Mouse (Mus musculus): ENCODE results near the gene Susd4. TPM values are rescaled to one million over a fixed set of nuclear protein-coding genes. Genes with fewer than 3 reads are reported as not detected.

The Susd4 gene
- polyA plus RNA-seq, 1 experiment from 2014 or later, result 13.1 TPM

DNA sequence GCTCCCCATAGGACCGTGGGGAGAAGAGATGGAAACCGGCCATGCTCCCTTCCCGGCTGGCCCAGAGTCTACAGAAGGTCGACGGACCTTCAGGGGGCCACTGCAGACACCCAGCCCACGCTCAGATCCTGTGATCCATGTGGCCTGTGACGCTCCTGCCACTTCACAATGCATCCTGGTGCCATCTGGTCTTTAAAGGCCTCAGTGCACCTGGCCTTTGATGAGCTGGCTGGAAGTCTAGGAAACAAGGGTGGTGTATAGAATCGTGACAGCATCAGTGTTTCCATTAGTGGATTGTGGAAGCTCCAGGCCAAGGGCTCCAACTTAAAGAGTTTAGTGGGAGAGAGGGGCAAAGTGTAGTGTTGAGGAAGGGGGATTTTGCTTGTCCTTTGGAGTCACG, 14.6 kb upstream of the Susd4 start, which contains the start of gene Ccdc185:
TSS of gene Ccdc185 (minus strand) at position 101 of the 400 bp plus-strand sequence.
- 91% methylated on average over 9 of the region's 9 CpGs for WGBS
- Histone ChIP-seq H3K4me2 (ENCODE audit: low read depth, low read length) (no peak within 1 kb of the TSS), H3K36me3 (replicated peaks; ENCODE audit: control insufficient read depth, insufficient read depth, low read depth, low read length) (no peaks in the 10 kb centered on the region), H3K27ac (replicated peaks; ENCODE audit: low read depth, low read length) (no peak within 1 kb of the TSS), H3K4me3 (ENCODE audit: low read depth, low read length) (no peak within 1 kb of the TSS), H3K9me3 (replicated peaks; ENCODE audit: control insufficient read depth, low read length) (no peaks in the 10 kb centered on the region), H3K4me1 (ENCODE audit: control insufficient read depth, insufficient read depth, low read length) (no peaks in the 10 kb centered on the region), H3K9ac (replicated peaks; ENCODE audit: low read length) (no peak within 1 kb of the TSS), H3K27me3 (ENCODE audit: control insufficient read depth, insufficient read depth, low read length) (no peaks in the 10 kb centered on the region)
- no peak for ATAC-seq (replicated peaks; ENCODE audit: insufficient number of reproducible peaks, low FRiP score, low TSS enrichment, low read depth)
- no peak for DNase-seq (ENCODE audit: low spot score)

DNA sequence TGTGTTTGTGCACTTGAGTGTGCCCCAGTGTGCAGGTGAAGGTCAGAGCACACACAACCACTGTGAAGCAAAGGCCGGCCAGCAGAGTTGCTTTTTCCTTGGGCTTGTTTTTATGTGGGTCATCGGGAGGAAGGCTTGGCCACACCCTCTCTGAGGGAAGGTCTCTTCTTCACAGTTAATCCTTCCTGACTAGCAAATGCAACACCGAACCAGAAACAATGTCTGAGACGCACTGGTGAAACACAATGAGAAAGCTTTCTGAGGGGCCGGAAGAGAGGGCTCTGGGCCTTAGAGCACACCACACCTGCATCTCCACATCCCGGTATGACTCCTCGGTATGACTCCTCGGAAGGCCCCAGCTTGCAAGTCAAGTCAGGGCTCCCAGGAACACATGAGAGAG, 12.4 kb upstream of the Susd4 start:
- WGBS, result 74% methylated on average over 8 of the region's 8 CpGs
- Histone ChIP-seq H3K4me2 (ENCODE audit: low read depth, low read length) (no peak overlapping the region), H3K36me3 (replicated peaks; ENCODE audit: control insufficient read depth, insufficient read depth, low read depth, low read length) (no peaks in the 10 kb centered on the region), H3K27ac (replicated peaks; ENCODE audit: low read depth, low read length) (no peak overlapping the region), H3K27me3 (ENCODE audit: control insufficient read depth, insufficient read depth, low read length) (no peaks in the 10 kb centered on the region), H3K9ac (replicated peaks; ENCODE audit: low read length) (no peak overlapping the region), H3K4me1 (ENCODE audit: control insufficient read depth, insufficient read depth, low read length) (no peaks in the 10 kb centered on the region), H3K4me3 (ENCODE audit: low read depth, low read length) (no peak overlapping the region), H3K9me3 (replicated peaks; ENCODE audit: control insufficient read depth, low read length) (no peaks in the 10 kb centered on the region)
- ATAC-seq (replicated peaks; ENCODE audit: insufficient number of reproducible peaks, low FRiP score, low TSS enrichment, low read depth) (no peak), DNase-seq (ENCODE audit: low spot score) (no peak)

DNA sequence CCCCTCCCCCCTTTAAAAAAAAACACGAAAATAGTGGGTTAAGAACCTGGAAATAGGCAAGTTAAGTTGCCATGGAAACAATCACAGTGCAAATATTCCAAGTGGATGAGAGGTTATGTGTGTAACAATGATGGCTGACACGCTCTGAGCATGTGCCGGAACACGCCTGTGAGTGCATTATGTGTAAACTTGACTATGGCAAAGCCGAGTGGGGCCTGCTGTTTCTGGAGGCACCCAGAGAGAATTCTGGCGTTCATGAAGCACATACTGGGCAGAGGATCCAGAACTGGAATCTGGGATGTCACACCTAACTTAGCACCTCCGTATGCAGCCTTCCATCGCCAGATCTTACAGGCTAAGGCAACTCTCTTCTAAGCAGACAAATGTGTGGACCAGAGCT, 10.0 kb upstream of the Susd4 start:
- no peaks in the 10 kb centered on the region for H3K9me3 ChIP-seq (replicated peaks; ENCODE audit: control insufficient read depth, low read length)
- no peak overlapping the region for H3K9ac ChIP-seq (replicated peaks; ENCODE audit: low read length)
- H3K4me1 ChIP-seq (ENCODE audit: control insufficient read depth, insufficient read depth, low read length), result no peaks in the 10 kb centered on the region
- 82% methylated on average over 8 of the region's 8 CpGs for WGBS
- no peaks in the 10 kb centered on the region for H3K36me3 ChIP-seq (replicated peaks; ENCODE audit: control insufficient read depth, insufficient read depth, low read depth, low read length)
- no peak overlapping the region for H3K4me2 ChIP-seq (ENCODE audit: low read depth, low read length)
- H3K4me3 ChIP-seq (ENCODE audit: low read depth, low read length), result no peak overlapping the region
- DNase-seq (ENCODE audit: low spot score), result no peak
- no peak overlapping the region for H3K27ac ChIP-seq (replicated peaks; ENCODE audit: low read depth, low read length)
- H3K27me3 ChIP-seq (ENCODE audit: control insufficient read depth, insufficient read depth, low read length), result no peaks in the 10 kb centered on the region
- ATAC-seq (replicated peaks; ENCODE audit: insufficient number of reproducible peaks, low FRiP score, low TSS enrichment, low read depth), result no peak

DNA sequence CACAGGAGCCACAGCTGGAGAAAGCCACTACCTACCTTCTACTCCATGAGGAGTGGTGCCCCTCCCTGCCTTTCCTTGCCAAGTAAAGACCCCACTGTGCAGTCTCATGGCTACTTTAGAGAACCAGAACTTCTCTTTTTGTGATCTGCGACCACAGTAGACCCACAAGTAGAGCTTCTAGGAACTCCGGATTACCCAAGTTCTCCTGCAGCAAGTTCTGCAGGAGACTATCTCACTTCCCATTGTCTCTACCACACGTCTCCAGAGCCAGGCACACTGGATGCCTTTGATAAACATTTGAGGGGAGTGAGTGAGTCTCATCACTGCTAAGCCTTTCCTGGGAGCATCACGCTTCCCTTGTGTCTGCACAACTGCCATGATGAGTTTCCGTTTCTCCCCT, 8.8 kb upstream of the Susd4 start:
- WGBS, result 86% methylated on average over 5 of the region's 5 CpGs
- H3K27ac ChIP-seq (replicated peaks; ENCODE audit: low read depth, low read length), result no peak overlapping the region
- H3K4me3 ChIP-seq (ENCODE audit: low read depth, low read length), result no peak overlapping the region
- no peaks in the 10 kb centered on the region for H3K9me3 ChIP-seq (replicated peaks; ENCODE audit: control insufficient read depth, low read length)
- no peaks in the 10 kb centered on the region for H3K4me1 ChIP-seq (ENCODE audit: control insufficient read depth, insufficient read depth, low read length)
- no peaks in the 10 kb centered on the region for H3K36me3 ChIP-seq (replicated peaks; ENCODE audit: control insufficient read depth, insufficient read depth, low read depth, low read length)
- DNase-seq (ENCODE audit: low spot score) (no peak), ATAC-seq (replicated peaks; ENCODE audit: insufficient number of reproducible peaks, low FRiP score, low TSS enrichment, low read depth) (no peak)
- H3K4me2 ChIP-seq (ENCODE audit: low read depth, low read length), result no peak overlapping the region
- H3K9ac ChIP-seq (replicated peaks; ENCODE audit: low read length), result no peak overlapping the region
- H3K27me3 ChIP-seq (ENCODE audit: control insufficient read depth, insufficient read depth, low read length), result no peaks in the 10 kb centered on the region

DNA sequence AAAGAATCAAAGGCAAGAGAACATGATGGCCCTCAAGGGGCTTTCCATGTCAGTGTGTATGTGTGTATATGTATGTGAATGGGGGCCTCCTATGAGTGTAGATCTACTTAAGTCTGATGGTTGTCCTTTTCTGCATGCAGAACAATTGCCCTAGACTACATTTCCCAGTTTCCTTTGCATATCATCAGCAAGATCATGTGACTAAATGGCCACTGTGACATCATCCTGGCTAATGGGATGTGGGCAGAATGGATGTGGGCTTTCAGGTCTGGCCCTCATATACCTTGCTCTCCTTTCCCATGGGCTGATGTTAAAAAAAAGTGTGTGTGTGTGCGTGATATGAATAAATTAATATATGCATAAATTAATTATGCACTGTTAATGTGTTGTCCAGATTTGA, 4.9 kb upstream of the Susd4 start:
- Histone ChIP-seq H3K36me3 (replicated peaks; ENCODE audit: control insufficient read depth, insufficient read depth, low read depth, low read length) (no peaks in the 10 kb centered on the region), H3K4me1 (ENCODE audit: control insufficient read depth, insufficient read depth, low read length) (no peaks in the 10 kb centered on the region), H3K27ac (replicated peaks; ENCODE audit: low read depth, low read length) (no peak overlapping the region), H3K4me3 (ENCODE audit: low read depth, low read length) (no peak overlapping the region), H3K9me3 (replicated peaks; ENCODE audit: control insufficient read depth, low read length) (no peaks in the 10 kb centered on the region), H3K27me3 (ENCODE audit: control insufficient read depth, insufficient read depth, low read length) (peaks cover 5% of the 10 kb centered on the region), H3K4me2 (ENCODE audit: low read depth, low read length) (no peak overlapping the region), H3K9ac (replicated peaks; ENCODE audit: low read length) (no peak overlapping the region)
- ATAC-seq (replicated peaks; ENCODE audit: insufficient number of reproducible peaks, low FRiP score, low TSS enrichment, low read depth) (no peak), DNase-seq (ENCODE audit: low spot score) (no peak)
- 90% methylated on average over 1 of the region's 1 CpGs for WGBS

DNA sequence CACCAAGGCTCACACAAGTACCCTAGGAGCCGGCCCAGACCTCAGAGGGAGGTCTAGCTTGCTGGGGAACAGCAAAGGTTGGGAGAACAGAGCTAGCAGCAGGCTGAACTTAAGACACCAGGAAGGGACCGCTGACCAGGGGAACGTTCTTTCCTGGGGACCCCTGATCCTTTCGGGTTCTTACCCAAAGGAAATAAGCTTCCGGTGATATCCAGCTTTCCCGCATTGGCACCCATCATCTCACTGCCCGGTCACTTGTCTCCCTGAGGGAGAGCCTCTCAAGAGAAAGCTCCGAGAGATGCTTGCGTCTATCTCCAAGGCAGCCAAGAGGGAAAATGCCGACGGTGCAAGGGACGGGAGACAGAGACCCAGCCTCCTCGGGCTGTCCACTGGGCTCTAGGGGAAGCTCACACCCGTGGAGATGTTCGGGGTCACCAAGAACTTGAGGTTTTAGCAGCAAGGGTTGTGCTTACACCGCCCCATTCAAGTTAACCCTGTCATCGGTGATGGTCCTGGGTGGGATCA, 407 bp upstream of the Susd4 start:
- Histone ChIP-seq H3K27ac (replicated peaks; ENCODE audit: low read depth, low read length) (no peak overlapping the region), H3K4me1 (ENCODE audit: control insufficient read depth, insufficient read depth, low read length) (peaks cover 5% of the 10 kb centered on the region; the same call in 1 of the 2 replicates), H3K9ac (replicated peaks; ENCODE audit: low read length) (peak overlapping the region; percentile 51), H3K4me2 (ENCODE audit: low read depth, low read length) (peak overlapping the region; percentile 94), H3K4me3 (ENCODE audit: low read depth, low read length) (peak overlapping the region; percentile 68), H3K36me3 (replicated peaks; ENCODE audit: control insufficient read depth, insufficient read depth, low read depth, low read length) (no peaks in the 10 kb centered on the region), H3K9me3 (replicated peaks; ENCODE audit: control insufficient read depth, low read length) (no peaks in the 10 kb centered on the region), H3K27me3 (ENCODE audit: control insufficient read depth, insufficient read depth, low read length) (peaks cover 5% of the 10 kb centered on the region)
- ATAC-seq (replicated peaks; ENCODE audit: insufficient number of reproducible peaks, low FRiP score, low TSS enrichment, low read depth), result no peak
- DNase-seq (ENCODE audit: low spot score), result no peak
- 12% methylated on average over 17 of the region's 17 CpGs for WGBS

DNA sequence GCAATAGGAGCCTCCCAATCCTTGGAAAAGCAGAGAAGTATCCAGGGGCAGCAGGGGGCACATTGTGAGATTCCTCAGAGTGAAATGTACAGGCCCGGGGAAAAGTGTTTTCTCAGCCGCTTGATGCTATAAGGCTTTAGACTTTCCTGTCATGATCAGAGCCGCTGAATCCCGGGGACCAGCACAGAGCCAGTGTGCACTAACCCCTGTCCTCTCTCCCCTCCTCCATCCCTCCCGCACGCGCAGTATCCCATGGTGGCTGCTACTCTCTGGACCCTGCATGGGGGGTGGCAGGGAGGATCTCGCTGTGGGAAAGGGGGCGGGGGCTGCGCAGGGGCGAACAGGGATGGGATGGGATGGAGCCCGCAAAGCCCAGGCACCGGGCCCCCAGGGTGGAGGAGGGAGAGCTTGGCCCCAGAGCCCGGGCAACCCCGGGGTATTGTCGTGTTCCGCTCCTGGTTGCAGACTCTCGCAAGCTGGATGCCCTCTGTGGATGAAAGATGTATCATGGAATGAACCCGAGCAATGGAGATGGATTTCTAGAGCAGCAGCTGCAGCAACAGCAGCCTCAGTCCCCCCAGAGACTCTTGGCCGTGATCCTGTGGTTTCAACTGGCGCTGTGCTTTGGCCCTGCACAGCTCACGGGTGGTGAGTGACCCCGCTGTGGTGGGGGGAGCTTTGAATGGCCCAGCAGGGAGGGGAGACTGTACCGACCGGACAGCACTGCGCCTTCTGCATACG, 1.1 kb downstream of the Susd4 start:
- peak overlapping the region; percentile 28; the same call in 1 of the 2 replicates for H3K27ac ChIP-seq (replicated peaks; ENCODE audit: low read depth, low read length)
- peaks cover 5% of the 10 kb centered on the region for H3K27me3 ChIP-seq (ENCODE audit: control insufficient read depth, insufficient read depth, low read length)
- under 1% methylated on average over 27 of the region's 27 CpGs for WGBS
- H3K4me1 ChIP-seq (ENCODE audit: control insufficient read depth, insufficient read depth, low read length), result peaks cover 5% of the 10 kb centered on the region; the same call in 1 of the 2 replicates
- H3K9me3 ChIP-seq (replicated peaks; ENCODE audit: control insufficient read depth, low read length), result no peaks in the 10 kb centered on the region
- peak overlapping the region; percentile 68 for H3K4me3 ChIP-seq (ENCODE audit: low read depth, low read length)
- H3K4me2 ChIP-seq (ENCODE audit: low read depth, low read length), result peak overlapping the region; percentile 94
- H3K36me3 ChIP-seq (replicated peaks; ENCODE audit: control insufficient read depth, insufficient read depth, low read depth, low read length), result no peaks in the 10 kb centered on the region
- peak overlapping the region; percentile 51 for H3K9ac ChIP-seq (replicated peaks; ENCODE audit: low read length)
- ATAC-seq (replicated peaks; ENCODE audit: insufficient number of reproducible peaks, low FRiP score, low TSS enrichment, low read depth), result peak; percentile 83
- peak; percentile 59 for DNase-seq (ENCODE audit: low spot score)

DNA sequence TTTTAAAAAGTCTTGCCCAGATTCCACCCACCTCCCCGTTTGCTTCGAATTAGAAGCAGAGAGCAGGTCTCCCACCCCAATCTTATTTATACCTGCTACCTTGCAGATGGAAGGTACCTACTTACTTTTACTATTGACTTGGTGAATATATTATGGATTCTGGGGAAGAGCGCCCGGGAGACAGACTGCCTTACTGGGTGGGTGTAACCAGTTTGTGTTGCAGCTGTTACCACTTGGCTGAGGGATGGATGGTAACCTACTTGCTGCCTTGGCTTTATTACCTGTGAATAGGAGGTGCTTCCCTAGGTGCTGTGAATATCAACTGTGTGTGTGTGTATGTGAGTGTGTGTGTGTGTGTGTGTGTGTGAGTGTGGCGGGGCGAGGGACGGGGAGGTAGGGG, 11.9 kb downstream of the Susd4 start:
- WGBS, result 91% methylated on average over 7 of the region's 7 CpGs
- H3K9me3 ChIP-seq (replicated peaks; ENCODE audit: control insufficient read depth, low read length), result no peaks in the 10 kb centered on the region
- no peak overlapping the region for H3K27ac ChIP-seq (replicated peaks; ENCODE audit: low read depth, low read length)
- H3K9ac ChIP-seq (replicated peaks; ENCODE audit: low read length), result no peak overlapping the region
- H3K27me3 ChIP-seq (ENCODE audit: control insufficient read depth, insufficient read depth, low read length), result no peaks in the 10 kb centered on the region
- H3K4me2 ChIP-seq (ENCODE audit: low read depth, low read length), result no peak overlapping the region
- no peaks in the 10 kb centered on the region for H3K36me3 ChIP-seq (replicated peaks; ENCODE audit: control insufficient read depth, insufficient read depth, low read depth, low read length)
- no peak for DNase-seq (ENCODE audit: low spot score)
- no peak for ATAC-seq (replicated peaks; ENCODE audit: insufficient number of reproducible peaks, low FRiP score, low TSS enrichment, low read depth)
- H3K4me1 ChIP-seq (ENCODE audit: control insufficient read depth, insufficient read depth, low read length), result no peaks in the 10 kb centered on the region
- H3K4me3 ChIP-seq (ENCODE audit: low read depth, low read length), result no peak overlapping the region

Measured in embryonic facial prominence, embryonic 11.5 days (tissue).